Mouse (Mus musculus) CH12.LX (cell line): ENCODE measurements at regions not wholly inside any gene's neighbourhood (a gene's known extent, or its start where the extent isn't known, plus 50 kb on each side); places are given as distances from the start of the nearest gene placed in this dataset.
A peak's percentile ranks its signal among the peaks of the same experiment; 100 is the strongest.

Source experiments
- DNase-seq: peaks from one replicate; pipeline ENCODE4 v3.0.0-alpha.2; 2013; ENCODE audit errors: extremely low read depth
- H3K27ac ChIP-seq: 2 replicates; pipeline ENCODE4 v1.5.1; 2012; ENCODE audit warnings: low read depth, mild to moderate bottlenecking, control low read depth, moderate library complexity; ENCODE audit not compliant: insufficient read depth
- H3K27me3 ChIP-seq: replicated peaks from 2 replicates; pipeline ENCODE3; 2012; ENCODE audit warnings: inconsistent platforms
- H3K36me3 ChIP-seq, 2 experiments: replicated peaks in 1 of 2; 2 replicates each; pipeline versions ENCODE3 to v1.6.1; 2012; ENCODE audit warnings: inconsistent platforms in 1 of 2, low read length in 1 of 2, mild to moderate bottlenecking in 1 of 2, mixed read lengths in 1 of 2, moderate library complexity in 1 of 2; ENCODE audit not compliant: control insufficient read depth in 1 of 2, insufficient read depth in 1 of 2
- H3K4me1 ChIP-seq, 2 experiments: 2 replicates each; pipeline ENCODE4 v1.6.1; 2012; ENCODE audit warnings: inconsistent platforms in 1 of 2, moderate library complexity in 1 of 2; ENCODE audit not compliant: insufficient read depth in 2 of 2, control insufficient read depth in 1 of 2
- H3K4me2 ChIP-seq: 2 replicates; pipeline ENCODE4 v1.6.1; 2012; ENCODE audit warnings: low read depth, mild to moderate bottlenecking, control low read depth; ENCODE audit not compliant: poor library complexity, insufficient read depth, severe bottlenecking
- H3K4me3 ChIP-seq, 3 experiments: fragments of 150-350 bp in 1 of 3; sonication (generic) in 1 of 3; replicated peaks in 1 of 3; 2 replicates each; pipeline versions ENCODE3 to v1.5.1; 2011 to 2012; ENCODE audit warnings: low read depth in 2 of 3, low read length in 2 of 3, mild to moderate bottlenecking in 2 of 3, moderate library complexity in 2 of 3, control low read depth in 1 of 3, improper control_type of control experiment in 1 of 3, inconsistent platforms in 1 of 3, mixed read lengths in 1 of 3; ENCODE audit not compliant: poor library complexity in 1 of 3
- H3K79me2 ChIP-seq: replicated peaks from 2 replicates; pipeline ENCODE4 v1.6.1; 2012; ENCODE audit warnings: mild to moderate bottlenecking, moderate library complexity; ENCODE audit not compliant: control insufficient read depth, poor library complexity, insufficient read depth, severe bottlenecking; ENCODE audit errors: extremely low read depth
- H3K9ac ChIP-seq: 2 replicates; pipeline ENCODE4 v1.6.1; 2012; ENCODE audit warnings: low read depth, mild to moderate bottlenecking, control low read depth, moderate library complexity; ENCODE audit not compliant: insufficient read depth
- H3K9me3 ChIP-seq: replicated peaks from 2 replicates; pipeline ENCODE3; 2012; ENCODE audit warnings: low read length, inconsistent platforms, mixed read lengths
- BHLHE40 ChIP-seq: IDR thresholded peaks from 2 replicates; pipeline ENCODE4 v1.6.1; 2011; ENCODE audit warnings: mild to moderate bottlenecking, low read depth, low read length, improper control_type of control experiment
- CHD1 ChIP-seq: IDR thresholded peaks from 2 replicates; pipeline ENCODE4 v1.6.1; 2012; ENCODE audit warnings: low read depth, low read length, improper control_type of control experiment, inconsistent platforms
- E2F4 ChIP-seq: IDR thresholded peaks from 2 replicates; pipeline ENCODE4 v1.6.1; 2011; ENCODE audit warnings: low read depth, low read length, improper control_type of control experiment; ENCODE audit not compliant: insufficient replicate concordance
- EP300 ChIP-seq: IDR thresholded peaks from 2 replicates; pipeline ENCODE4 v1.6.1; 2011; ENCODE audit warnings: low read length, improper control_type of control experiment
- GABPA ChIP-seq: IDR thresholded peaks from 2 replicates; pipeline ENCODE4 v1.6.1; 2012; ENCODE audit warnings: low read depth, low read length, improper control_type of control experiment, inconsistent platforms; ENCODE audit not compliant: insufficient replicate concordance
- KAT2A ChIP-seq: IDR thresholded peaks from 2 replicates; pipeline ENCODE4 v1.6.1; 2012; ENCODE audit warnings: low read length, improper control_type of control experiment, inconsistent platforms; ENCODE audit not compliant: insufficient replicate concordance
- MXI1 ChIP-seq: IDR thresholded peaks from 2 replicates; pipeline ENCODE4 v1.6.1; 2011; ENCODE audit warnings: mild to moderate bottlenecking, low read depth, low read length, improper control_type of control experiment
- MYC ChIP-seq: IDR thresholded peaks from 2 replicates; pipeline ENCODE4 v1.6.1; 2011; ENCODE audit warnings: low read depth, mild to moderate bottlenecking, improper control_type of control experiment, low read length
- NELFE ChIP-seq: IDR thresholded peaks from 2 replicates; pipeline ENCODE4 v1.6.1; 2011; ENCODE audit warnings: low read depth, low read length, improper control_type of control experiment
- NRF1 ChIP-seq: IDR thresholded peaks from 2 replicates; pipeline ENCODE4 v1.6.1; 2014; ENCODE audit warnings: low read depth, mild to moderate bottlenecking, inconsistent platforms, low read length, improper control_type of control experiment, moderate library complexity
- PAX5 ChIP-seq: IDR thresholded peaks from 2 replicates; pipeline ENCODE4 v1.6.1; 2012; ENCODE audit warnings: low read length, inconsistent platforms, mixed read lengths
- POLR2A ChIP-seq: IDR thresholded peaks from 2 replicates; pipeline ENCODE4 v1.6.1; 2011; ENCODE audit warnings: low read depth, mild to moderate bottlenecking, improper control_type of control experiment, low read length
- RCOR1 ChIP-seq: conservative IDR thresholded peaks from 2 replicates; pipeline ENCODE4 v1.6.1; 2012; ENCODE audit warnings: low read depth, mild to moderate bottlenecking, inconsistent platforms, low read length, improper control_type of control experiment
- SIN3A ChIP-seq: IDR thresholded peaks from 2 replicates; pipeline ENCODE4 v1.6.1; 2012; ENCODE audit warnings: low read length, improper control_type of control experiment, inconsistent platforms
- SMC3 ChIP-seq: IDR thresholded peaks from 2 replicates; pipeline ENCODE4 v1.6.1; 2011; ENCODE audit warnings: low read depth, low read length, improper control_type of control experiment
- TCF12 ChIP-seq: IDR thresholded peaks from 2 replicates; pipeline ENCODE4 v1.6.1; 2014; ENCODE audit warnings: low read depth, mild to moderate bottlenecking, inconsistent platforms, low read length, improper control_type of control experiment
- USF2 ChIP-seq: conservative IDR thresholded peaks from 2 replicates; pipeline ENCODE4 v1.6.1; 2011; ENCODE audit warnings: low read depth, low read length, improper control_type of control experiment
- ZC3H11A ChIP-seq: IDR thresholded peaks from 2 replicates; pipeline ENCODE4 v1.6.1; 2012; ENCODE audit warnings: low read depth, mild to moderate bottlenecking, inconsistent platforms, low read length, improper control_type of control experiment
- ZKSCAN1 ChIP-seq: IDR thresholded peaks from 2 replicates; pipeline ENCODE4 v1.6.1; 2012; ENCODE audit warnings: low read depth, inconsistent platforms, low read length, improper control_type of control experiment, borderline replicate concordance
- ZMIZ1 ChIP-seq: IDR thresholded peaks from 2 replicates; pipeline ENCODE4 v1.6.1; 2012; ENCODE audit warnings: low read depth, mild to moderate bottlenecking, inconsistent platforms, low read length, improper control_type of control experiment
- dilution Hi-C: fragments of 300-500 bp; cut with MboI; formaldehyde crosslinking; loops from 2 replicates; pipeline ENCODE4 v1.14.3; 2020; ENCODE audit warnings: low sequenced_read_pairs; ENCODE audit not compliant: extremely low pct_unique_long_range_greater_than_20kb, extremely low pct_ligation_motif_present
- in situ Hi-C: fragments of 300-500 bp; cut with MboI; formaldehyde crosslinking; loops from 3 replicates; pipeline ENCODE4 v1.14.3; 2019; ENCODE audit warnings: low sequenced_read_pairs, low pct_ligation_motif_present, low pct_unique_long_range_greater_than_20kb, mixed read lengths

DNA sequence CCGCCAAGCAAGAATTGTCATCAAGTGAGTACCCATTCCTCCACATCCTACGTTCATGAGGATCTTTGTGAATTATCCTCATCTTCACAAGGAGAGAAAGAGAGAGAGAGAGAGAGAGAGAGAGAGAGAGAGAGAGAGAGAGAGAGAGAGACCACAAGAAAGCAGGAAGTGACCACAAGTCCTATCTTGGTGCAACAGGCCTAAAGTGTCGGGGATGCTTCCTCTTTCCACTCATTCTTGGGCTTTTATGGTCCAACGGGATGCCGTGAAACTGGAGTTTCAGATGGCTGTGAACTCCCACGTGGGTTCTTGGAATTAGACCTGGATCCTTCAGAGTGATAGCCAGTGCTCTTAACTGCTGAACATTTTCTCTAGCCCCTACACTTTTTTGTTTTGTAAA, 53.1 kb upstream of the Rai14 start:
- Histone ChIP-seq H3K36me3 (no peaks in the 10 kb centered on the region), H3K4me2 (peak overlapping the region; percentile 57), H3K9me3 (no peaks in the 10 kb centered on the region), H3K27me3 (no peaks in the 10 kb centered on the region), H3K4me3 (no peak overlapping the region), H3K4me1 (peaks cover 8 to 10% of the 10 kb centered on the region in 2 experiments), H3K79me2 (no peaks in the 10 kb centered on the region), H3K27ac (no peak overlapping the region), H3K9ac (no peak overlapping the region)
- TF ChIP-seq E2F4: no peak
- no peak for TF ChIP-seq RCOR1
- peak; percentile 5; the same call in 1 of the 2 replicates for TF ChIP-seq EP300
- in situ Hi-C loops (loop anchor here (10.0 kb wide), 1 partner anchor 57 kb away; no protein-coding TSS in a partner anchor), dilution Hi-C loops (no loop called here)
- DNase-seq: peak; percentile 35

DNA sequence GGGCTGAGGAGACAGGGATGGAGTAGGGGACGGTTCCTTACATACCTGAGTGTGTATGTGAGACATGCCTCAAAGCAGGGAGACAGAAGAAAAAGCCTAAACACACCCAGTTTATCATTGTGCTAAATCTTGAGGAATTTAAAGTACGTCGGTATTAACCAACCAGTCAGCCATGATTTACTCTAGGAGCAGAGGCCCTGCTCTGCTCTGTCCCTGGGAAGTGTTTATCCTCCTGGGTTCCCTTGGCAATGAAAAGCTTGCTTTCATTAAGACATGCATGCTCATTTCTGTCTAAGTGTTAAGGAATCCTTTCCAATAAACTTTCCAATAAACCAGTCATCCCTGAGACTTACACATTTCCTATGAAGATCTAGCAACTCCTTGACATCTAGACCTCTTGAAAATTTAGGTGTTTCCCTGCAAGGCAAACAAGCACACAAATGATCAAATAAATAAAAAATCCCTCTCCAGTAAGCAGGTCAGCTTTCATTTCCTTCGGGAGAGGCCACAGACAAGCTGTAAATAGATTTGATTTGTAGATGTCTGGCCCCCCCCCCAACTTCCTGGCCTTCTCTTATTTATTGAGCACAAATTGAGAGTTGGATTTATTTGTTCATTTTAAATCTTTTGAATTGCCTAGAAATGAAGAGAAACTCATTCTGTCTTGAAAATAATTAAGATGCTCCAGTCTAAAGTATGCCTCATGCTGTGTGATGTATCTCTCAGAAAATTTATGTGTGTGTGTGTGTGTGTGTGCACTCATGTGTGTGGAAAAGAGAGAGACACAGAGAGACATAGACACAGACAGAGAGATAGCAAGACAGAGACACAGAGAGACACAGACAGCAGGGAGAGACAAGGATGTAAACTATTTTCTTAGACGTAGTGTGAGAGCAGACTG, 56.2 kb upstream of the Rai14 start:
- dilution Hi-C loops (no loop called here), in situ Hi-C loops (no loop called here)
- Histone ChIP-seq H3K4me1 (peaks cover 8 to 10% of the 10 kb centered on the region in 2 experiments), H3K27me3 (no peaks in the 10 kb centered on the region), H3K4me2 (no peak overlapping the region), H3K79me2 (no peaks in the 10 kb centered on the region), H3K27ac (no peak overlapping the region), H3K9ac (no peak overlapping the region), H3K4me3 (no peak overlapping the region), H3K36me3 (no peaks in the 10 kb centered on the region), H3K9me3 (no peaks in the 10 kb centered on the region)
- DNase-seq: no peak
- TF ChIP-seq E2F4 (no peak), SIN3A (no peak), TCF12 (no peak), SMC3 (no peak), ZC3H11A (no peak), MYC (no peak), ZMIZ1 (no peak), CHD1 (no peak), RCOR1 (no peak), USF2 (no peak), EP300 (no peak), GABPA (no peak), NELFE (no peak), POLR2A (no peak), ZKSCAN1 (no peak), PAX5 (no peak), KAT2A (no peak), NRF1 (no peak), BHLHE40 (no peak), MXI1 (no peak)
